Mouse (Mus musculus) stomach, embryonic 15.5 days (tissue): ENCODE data around the gene Alox5ap. TPM values are rescaled to one million over a fixed set of nuclear protein-coding genes. Genes with fewer than 3 reads are reported as not detected.

Experiments used
- ATAC-seq: fragments of 200-750 bp; cut with Nextera tagmentation; 2 replicates; pipeline ENCODE4 v1.8.0; 2017; ENCODE audit warnings: low read depth, moderate number of reproducible peaks, moderate TSS enrichment; ENCODE audit not compliant: insufficient read depth, low FRiP score
- H3K27ac ChIP-seq: fragments of 300-500 bp; sonication (generic); 2 replicates; pipeline ENCODE4 v1.5.1; 2015; ENCODE audit warnings: mild to moderate bottlenecking, inconsistent platforms
- H3K27me3 ChIP-seq: fragments of 300-500 bp; sonication (generic); replicated peaks from 2 replicates; pipeline ENCODE4 v1.6.1; 2015; ENCODE audit warnings: inconsistent platforms
- H3K36me3 ChIP-seq: fragments of 300-500 bp; sonication (generic); 2 replicates; pipeline ENCODE4 v1.6.1; 2015; ENCODE audit warnings: inconsistent platforms
- H3K4me1 ChIP-seq: fragments of 300-500 bp; sonication (generic); 2 replicates; pipeline ENCODE4 v1.6.1; 2015; ENCODE audit warnings: inconsistent platforms
- H3K4me2 ChIP-seq: fragments of 300-500 bp; sonication (generic); 2 replicates; pipeline ENCODE4 v1.6.1; 2015; ENCODE audit warnings: mild to moderate bottlenecking, inconsistent platforms
- H3K4me3 ChIP-seq: fragments of 300-500 bp; sonication (generic); replicated peaks from 2 replicates; pipeline ENCODE4 v1.5.1; 2015; ENCODE audit warnings: inconsistent platforms
- H3K9ac ChIP-seq: fragments of 300-500 bp; sonication (generic); 2 replicates; pipeline ENCODE4 v1.6.1; 2015; ENCODE audit warnings: inconsistent platforms
- H3K9me3 ChIP-seq: fragments of 300-500 bp; sonication (generic); 2 replicates; pipeline ENCODE4 v1.6.1; 2016; ENCODE audit warnings: inconsistent platforms
- WGBS: fragments of 180-500 bp; shearing (Covaris S2); methylation state at CpG from one replicate; pipeline ENCODE4 v1.1.7; 2015; 5-methylcytosine and 5-hydroxymethylcytosine counted together
- polyA plus RNA-seq: library from polyadenylated mRNA; unstranded; fragments of >200 nt; fragmentation: Nextera tagmentation; extraction: Ambion mirVana; gene quantifications from 2 replicates; pipeline ENCODE4 v1.2.1, GENCODE M21; 2015

Alox5ap gene
- polyA plus RNA-seq, 1 experiment from 2014 or later = 32.2 TPM

- ATAC-seq = no peak
- H3K4me1 ChIP-seq = peaks cover 18% of the 10 kb centered on the region
- no peak overlapping the region for H3K9ac ChIP-seq
- H3K4me3 ChIP-seq = no peak overlapping the region
- 51% methylated on average over 5 of the region's 5 CpGs for WGBS
- no peaks in the 10 kb centered on the region for H3K27me3 ChIP-seq
- H3K9me3 ChIP-seq = no peaks in the 10 kb centered on the region
- no peak overlapping the region for H3K4me2 ChIP-seq
- H3K36me3 ChIP-seq = no peaks in the 10 kb centered on the region
- no peak overlapping the region for H3K27ac ChIP-seq
These were observed 21.5 kb upstream of the Alox5ap start for GRCm38 (mm10) chr5:149243053-149243452.

DNA sequence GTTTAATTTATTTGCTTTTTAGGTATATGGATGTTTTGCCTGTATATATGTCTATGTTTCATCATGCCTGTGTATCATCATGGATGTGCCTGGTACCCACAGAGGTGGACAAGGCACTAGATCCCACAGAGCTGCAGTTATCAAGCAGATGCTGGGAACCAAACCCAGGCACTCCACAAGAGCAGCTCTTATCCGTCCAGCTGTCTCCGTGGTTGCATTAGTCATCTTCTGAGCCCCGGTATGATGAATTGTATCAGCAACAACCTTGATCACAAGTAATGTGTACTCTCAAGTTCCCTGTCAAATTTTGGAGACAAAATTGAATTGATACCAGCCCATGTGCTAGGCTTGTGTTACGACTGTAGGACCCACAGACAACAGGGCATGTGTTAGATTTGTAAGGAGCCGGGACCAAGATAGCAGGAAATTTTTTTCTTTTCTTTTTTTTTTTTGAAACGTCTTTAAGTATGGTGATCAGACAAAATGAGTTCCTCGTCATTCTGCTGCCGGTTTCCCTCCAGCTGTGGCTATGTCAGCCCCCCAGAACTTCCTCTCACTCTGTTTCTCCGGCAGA, 19.1 kb upstream of the Alox5ap start:
- H3K27me3 ChIP-seq = no peaks in the 10 kb centered on the region
- no peak for ATAC-seq
- WGBS = 12% methylated on average over 9 of the region's 9 CpGs
- H3K36me3 ChIP-seq = no peaks in the 10 kb centered on the region
- no peaks in the 10 kb centered on the region for H3K9me3 ChIP-seq
- H3K4me3 ChIP-seq = peak overlapping the region; percentile 28
- no peak overlapping the region for H3K9ac ChIP-seq
- H3K4me2 ChIP-seq = peak overlapping the region; percentile 66
- peaks cover 18% of the 10 kb centered on the region for H3K4me1 ChIP-seq
- peak overlapping the region; percentile 51 for H3K27ac ChIP-seq

GRCm38 (mm10) chr5:149245965-149246470, 18.5 kb upstream of the Alox5ap start:
- peak overlapping the region; percentile 51 for H3K27ac ChIP-seq
- 8% methylated on average over 16 of the region's 16 CpGs for WGBS
- H3K9ac ChIP-seq = no peak overlapping the region

DNA sequence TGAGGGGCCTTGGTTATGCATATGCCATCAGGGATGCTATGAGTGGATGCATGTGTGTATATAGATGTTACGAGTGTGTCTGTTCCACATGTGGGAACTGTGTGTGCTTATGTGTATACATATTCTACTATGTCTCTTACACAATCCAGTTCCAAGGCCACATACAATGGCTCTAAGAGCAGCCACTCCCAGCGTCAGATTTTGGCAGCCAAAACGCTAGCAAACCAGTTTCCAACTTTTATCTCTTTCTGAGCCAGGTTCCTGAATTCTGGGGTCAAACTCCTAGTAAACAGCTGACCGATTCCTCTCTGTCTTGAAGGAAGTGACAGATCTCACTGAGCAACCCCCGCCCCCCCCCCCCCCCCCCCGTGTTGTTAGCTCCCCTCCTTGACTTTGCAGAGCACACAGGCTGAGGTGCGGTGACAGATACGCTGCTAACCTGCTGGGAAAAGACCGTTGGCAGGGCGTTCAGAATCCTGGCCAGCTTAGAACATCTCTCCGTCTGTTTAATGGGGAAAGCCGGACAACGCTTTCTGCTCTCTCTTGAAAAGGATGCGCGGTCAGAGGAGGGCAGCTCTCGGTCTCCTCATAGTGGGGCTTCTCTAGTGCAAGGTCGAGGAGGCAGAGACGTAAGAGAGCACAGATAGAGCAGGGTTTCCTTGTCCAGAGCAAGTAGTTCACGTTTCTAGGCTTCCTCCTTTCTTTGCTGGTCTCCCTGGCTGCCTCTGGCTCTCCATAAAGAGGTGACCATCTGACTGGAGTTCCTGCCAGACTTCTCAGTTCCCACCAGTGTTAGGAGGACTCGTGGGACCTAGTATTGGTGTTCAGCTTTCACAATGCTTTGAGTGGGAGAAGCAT, 17.3 kb upstream of the Alox5ap start:
- H3K9ac ChIP-seq = no peak overlapping the region
- H3K27ac ChIP-seq = 0 out of 2 replicates have a peak overlapping the region, but pooled peaks have one; percentile 26

More at GRCm38 (mm10) chr5:149245965-149246470, 18.5 kb upstream of the Alox5ap start:
- ATAC-seq = peak; percentile 92
- H3K27me3 ChIP-seq = no peaks in the 10 kb centered on the region
- peaks cover 18% of the 10 kb centered on the region for H3K4me1 ChIP-seq
- H3K4me3 ChIP-seq = peak overlapping the region; percentile 28
- no peaks in the 10 kb centered on the region for H3K36me3 ChIP-seq
- H3K4me2 ChIP-seq = peak overlapping the region; percentile 66
- H3K9me3 ChIP-seq = no peaks in the 10 kb centered on the region

DNA sequence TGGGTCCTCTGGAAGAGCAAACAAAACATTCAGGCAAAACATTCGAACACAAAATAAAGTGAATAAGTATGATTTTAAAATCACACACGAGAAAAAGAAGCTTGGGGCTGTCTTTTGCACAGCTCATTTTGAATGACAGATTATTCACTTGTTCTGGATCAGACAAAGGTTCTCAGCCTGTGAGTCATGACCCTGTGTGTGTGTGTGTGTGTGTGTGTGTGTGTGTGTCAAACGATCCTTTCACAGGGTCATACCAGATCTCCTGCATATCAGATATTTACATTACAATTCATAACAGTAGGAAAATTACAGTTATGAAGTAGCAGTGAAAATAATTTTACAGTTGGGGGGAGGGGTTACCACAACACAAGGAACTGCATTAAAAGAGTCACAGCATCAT, 12.3 kb upstream of the Alox5ap start:
- no peak for ATAC-seq
- no peaks in the 10 kb centered on the region for H3K36me3 ChIP-seq
- WGBS = 70% methylated on average over 3 of the region's 3 CpGs

More for the DNA sequence above, 17.3 kb upstream of the Alox5ap start:
- no peak for ATAC-seq
- no peak overlapping the region for H3K4me3 ChIP-seq
- H3K4me1 ChIP-seq = peaks cover 18% of the 10 kb centered on the region
- H3K9me3 ChIP-seq = no peaks in the 10 kb centered on the region
- WGBS = 24% methylated on average over 19 of the region's 20 CpGs
- H3K27me3 ChIP-seq = no peaks in the 10 kb centered on the region
- H3K4me2 ChIP-seq = peak overlapping the region; percentile 34
- H3K36me3 ChIP-seq = no peaks in the 10 kb centered on the region

DNA sequence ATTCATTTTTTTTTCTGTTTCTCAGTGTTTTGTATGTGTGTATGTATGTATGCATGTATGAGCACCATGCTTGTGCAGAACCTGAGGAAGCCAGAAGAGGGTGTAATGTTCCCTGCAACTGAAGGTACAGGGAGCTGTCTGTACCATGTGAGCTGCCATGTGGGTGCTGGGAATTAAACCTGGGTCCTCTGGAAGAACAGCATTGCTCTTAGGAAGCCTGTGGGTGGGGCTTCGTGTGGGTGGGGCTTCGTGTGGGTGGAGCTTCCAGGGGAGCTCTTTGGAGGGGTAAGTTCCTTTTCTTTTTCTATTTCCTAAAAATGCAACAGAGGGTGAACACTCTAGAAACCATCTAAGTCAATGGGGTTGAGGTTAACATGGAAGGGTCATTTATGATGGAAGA, 11.1 kb upstream of the Alox5ap start:
- no peak overlapping the region for H3K27ac ChIP-seq
- H3K4me1 ChIP-seq = no peaks in the 10 kb centered on the region
- no peak overlapping the region for H3K4me2 ChIP-seq
- no peaks in the 10 kb centered on the region for H3K27me3 ChIP-seq
- H3K36me3 ChIP-seq = no peaks in the 10 kb centered on the region
- H3K9ac ChIP-seq = no peak overlapping the region
- no peak overlapping the region for H3K4me3 ChIP-seq
- WGBS = 66% methylated on average over 2 of the region's 2 CpGs
- H3K9me3 ChIP-seq = no peaks in the 10 kb centered on the region
- ATAC-seq = no peak

More for the DNA sequence above, 12.3 kb upstream of the Alox5ap start:
- H3K4me3 ChIP-seq = no peak overlapping the region
- no peak overlapping the region for H3K4me2 ChIP-seq
- no peaks in the 10 kb centered on the region for H3K27me3 ChIP-seq
- H3K4me1 ChIP-seq = 0 out of 2 replicates have a peak, but pooled peaks cover 4% of the 10 kb centered on the region
- no peaks in the 10 kb centered on the region for H3K9me3 ChIP-seq
- H3K9ac ChIP-seq = no peak overlapping the region
- no peak overlapping the region for H3K27ac ChIP-seq

DNA sequence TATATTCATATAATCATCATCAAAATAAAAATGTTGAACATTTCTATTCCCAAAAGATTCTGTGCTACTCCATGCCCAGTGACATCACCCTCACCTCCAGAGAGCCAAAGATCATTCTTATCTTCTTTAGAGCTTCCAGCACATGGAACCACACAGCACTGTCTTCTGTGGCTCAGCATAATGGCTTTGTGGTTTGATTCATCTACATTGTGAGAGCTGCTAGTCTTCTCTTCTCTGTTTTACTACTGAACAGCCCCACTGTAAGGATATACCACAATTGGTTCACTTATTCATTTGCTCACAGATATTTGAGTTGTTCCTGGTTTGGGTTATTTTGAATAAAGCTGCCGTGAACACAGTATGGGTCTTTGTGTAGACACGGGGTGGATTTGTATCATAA, 9.0 kb upstream of the Alox5ap start:
- WGBS = 75% methylated on average over 2 of the region's 2 CpGs
- no peak for ATAC-seq
- H3K9ac ChIP-seq = no peak overlapping the region
- H3K27me3 ChIP-seq = no peaks in the 10 kb centered on the region
- no peaks in the 10 kb centered on the region for H3K36me3 ChIP-seq
- 0 out of 2 replicates have a peak, but pooled peaks cover 6% of the 10 kb centered on the region for H3K4me1 ChIP-seq
- H3K4me3 ChIP-seq = no peak overlapping the region
- H3K4me2 ChIP-seq = no peak overlapping the region
- H3K9me3 ChIP-seq = no peaks in the 10 kb centered on the region
- no peak overlapping the region for H3K27ac ChIP-seq

DNA sequence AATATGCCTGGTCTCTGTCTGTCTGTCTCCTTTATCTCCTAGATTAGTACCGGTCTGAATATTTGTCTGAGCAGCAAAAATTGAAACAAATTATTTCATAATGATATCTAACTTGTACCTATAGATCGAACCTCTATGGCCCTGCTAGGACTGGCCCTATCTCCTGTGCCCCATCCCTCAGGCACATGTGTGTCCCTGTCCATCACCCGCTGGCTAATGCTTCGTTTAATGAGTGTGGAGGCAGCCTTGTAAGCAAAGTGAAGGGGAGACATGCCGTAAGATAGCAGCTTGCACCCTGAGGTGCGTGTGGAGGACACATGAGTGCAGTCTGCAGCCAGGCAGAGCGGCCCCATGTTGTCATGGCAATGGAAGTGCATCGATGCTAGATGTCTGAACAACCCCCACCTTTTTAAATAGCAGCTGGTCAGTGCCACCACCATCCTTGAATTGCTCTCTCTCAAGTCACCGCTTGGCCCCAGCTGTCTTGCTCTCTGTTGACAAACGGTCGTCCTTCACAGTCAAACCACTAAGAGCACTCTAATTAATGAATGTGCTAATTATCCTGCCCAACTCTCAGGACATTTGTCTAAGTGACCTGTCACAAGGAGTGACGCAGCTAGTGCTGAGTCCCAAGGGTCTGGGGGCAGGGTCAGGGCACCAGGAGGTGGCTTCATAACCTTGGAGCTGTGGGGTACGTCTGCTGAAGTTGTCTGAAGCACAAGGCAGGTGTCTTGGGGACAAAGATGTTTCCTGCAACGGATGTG, 6.9 kb upstream of the Alox5ap start:
- H3K4me1 ChIP-seq = 0 out of 2 replicates have a peak, but pooled peaks cover 6% of the 10 kb centered on the region
- no peak overlapping the region for H3K4me3 ChIP-seq
- H3K4me2 ChIP-seq = no peak overlapping the region
- H3K36me3 ChIP-seq = no peaks in the 10 kb centered on the region
- H3K27me3 ChIP-seq = no peaks in the 10 kb centered on the region
- WGBS = 49% methylated on average over 14 of the region's 14 CpGs
- no peak for ATAC-seq
- no peaks in the 10 kb centered on the region for H3K9me3 ChIP-seq
- no peak overlapping the region for H3K27ac ChIP-seq
- H3K9ac ChIP-seq = no peak overlapping the region

DNA sequence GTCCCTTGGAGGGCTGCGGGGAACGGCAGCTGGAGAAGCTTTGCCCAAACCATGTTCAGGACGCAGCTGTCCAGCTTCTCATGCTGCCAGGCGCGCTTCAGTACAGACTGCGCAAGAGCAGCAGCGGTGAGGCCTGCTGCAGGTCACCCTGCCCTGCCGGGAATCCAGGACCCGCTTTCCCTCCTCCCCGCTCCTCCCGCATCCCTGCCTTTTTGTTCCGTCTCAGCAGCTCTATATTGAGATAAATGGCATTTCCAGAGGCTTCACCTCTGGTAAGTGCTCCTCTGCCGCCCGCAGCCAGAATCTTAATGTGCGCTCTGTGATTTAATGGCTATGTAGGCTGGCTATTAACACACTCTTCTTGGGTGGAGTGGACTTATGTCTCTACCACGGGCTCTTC, 5.5 kb upstream of the Alox5ap start:
- no peaks in the 10 kb centered on the region for H3K36me3 ChIP-seq
- 35% methylated on average over 16 of the region's 16 CpGs for WGBS
- H3K9ac ChIP-seq = no peak overlapping the region
- no peaks in the 10 kb centered on the region for H3K9me3 ChIP-seq
- peak overlapping the region; percentile 38 for H3K4me2 ChIP-seq
- no peaks in the 10 kb centered on the region for H3K27me3 ChIP-seq
- H3K27ac ChIP-seq = peak overlapping the region; percentile 35; the same call in 1 of the 2 replicates
- 0 out of 2 replicates have a peak, but pooled peaks cover 6% of the 10 kb centered on the region for H3K4me1 ChIP-seq
- H3K4me3 ChIP-seq = 0 out of 2 replicates have a peak overlapping the region, but pooled peaks have one; percentile 2
- ATAC-seq = peak; percentile 71; the same call in 1 of the 2 replicates

- Histone ChIP-seq H3K27me3 (no peaks in the 10 kb centered on the region), H3K36me3 (no peaks in the 10 kb centered on the region), H3K4me2 (no peak overlapping the region), H3K9me3 (no peaks in the 10 kb centered on the region), H3K4me3 (no peak overlapping the region), H3K9ac (no peak overlapping the region), H3K4me1 (0 out of 2 replicates have a peak, but pooled peaks cover 6% of the 10 kb centered on the region), H3K27ac (no peak overlapping the region)
- no peak for ATAC-seq
- WGBS = 77% methylated on average over 7 of the region's 7 CpGs
These were observed 3.1 kb upstream of the Alox5ap start for GRCm38 (mm10) chr5:149261449-149261848.

GRCm38 (mm10) chr5:149261866-149262265, 2.7 kb upstream of the Alox5ap start:
- Histone ChIP-seq H3K4me2 (no peak overlapping the region), H3K36me3 (no peaks in the 10 kb centered on the region), H3K9me3 (no peaks in the 10 kb centered on the region), H3K27ac (no peak overlapping the region), H3K27me3 (no peaks in the 10 kb centered on the region), H3K4me3 (no peak overlapping the region), H3K9ac (no peak overlapping the region), H3K4me1 (0 out of 2 replicates have a peak, but pooled peaks cover 6% of the 10 kb centered on the region)
- no peak for ATAC-seq
- WGBS = 69% methylated on average over 6 of the region's 6 CpGs
